Mouse (Mus musculus) urinary bladder, postnatal 4 days (tissue): ENCODE results near the gene Tuba1a.
"Not testable (repeated sequence)": the region's sequence is repeated elsewhere in the genome, so short reads cannot be mapped to it uniquely, and the experiment has no call there.

Experiments
- DNase-seq, 2 experiments: peaks; one replicate each; pipeline ENCODE4 v3.0.0; 2021 to 2022; ENCODE audit warnings: low spot score in 2 of 2

Tuba1a gene

GRCm38 (mm10) chr15:98924682-98925081, 28.8 kb downstream of the Tuba1a start:
- no peak for DNase-seq

GRCm38 (mm10) chr15:98923031-98923537, 30.4 kb downstream of the Tuba1a start:
- DNase-seq, result no peak

GRCm38 (mm10) chr15:98922581-98922980, 30.9 kb downstream of the Tuba1a start:
- DNase-seq, result no peak

- DNase-seq, result no peak
Measured at GRCm38 (mm10) chr15:98921510-98921909, 32.0 kb downstream of the Tuba1a start.

GRCm38 (mm10) chr15:98918499-98918895, 35.0 kb downstream of the Tuba1a start:
- not testable (repeated sequence) for DNase-seq

GRCm38 (mm10) chr15:98917538-98918498, 35.7 kb downstream of the Tuba1a start, which contains the start of gene Lmbr1l:
Gene Lmbr1l (minus strand): TSS chr15:98918231.
- DNase-seq, result peak; percentile 99

- no peak for DNase-seq
Measured at GRCm38 (mm10) chr15:98917091-98917490, 36.4 kb downstream of the Tuba1a start.

- DNase-seq, result no peak
Measured at GRCm38 (mm10) chr15:98916016-98916415, 37.5 kb downstream of the Tuba1a start.

- DNase-seq, result no peak
Measured at GRCm38 (mm10) chr15:98914903-98915302, 38.6 kb downstream of the Tuba1a start.

- no peak for DNase-seq
Measured at GRCm38 (mm10) chr15:98904692-98905091, 48.8 kb downstream of the Tuba1a start.

- no peak for DNase-seq
Measured at GRCm38 (mm10) chr15:98902600-98902999, 50.9 kb downstream of the Tuba1a start.

GRCm38 (mm10) chr15:98901530-98901929, 52.0 kb downstream of the Tuba1a start:
- DNase-seq, result no peak
